Mouse (Mus musculus) hematopoietic stem cell, adult 5-6 weeks (primary cell): ENCODE results near the gene Peak1. TPM values are rescaled to one million over a fixed set of nuclear protein-coding genes. Genes with fewer than 3 reads are reported as not detected.

Experiments used
- total RNA-seq: library from RNA; stranded (forward); fragments of 172-1452, 232-1000 nt; gene quantifications from 2 replicates; pipeline ENCODE4 v1.2.3, GENCODE M21; 2017

Gene Peak1
- total RNA-seq, 1 experiment from 2014 or later: 31.5 TPM

Other genes with a start within 250 kb of the Peak1 start
- gene Hmg20a, start 542 bp upstream of the Peak1 start, total RNA-seq: 47.5 and 53.2 TPM in 2 replicates